Mouse (Mus musculus) myocyte (in vitro differentiated cells): Measurements from ENCODE around the gene Kif7. TPM values are rescaled to one million over a fixed set of nuclear protein-coding genes. Genes with fewer than 3 reads are reported as not detected.

Source experiments
- H3K27me3 ChIP-seq: one replicate; pipeline ENCODE4 v1.6.1; 2011; ENCODE audit not compliant: control insufficient read depth, insufficient read depth, insufficient read length
- H3K36me3 ChIP-seq: one replicate; pipeline ENCODE4 v1.6.1; 2011; ENCODE audit not compliant: control insufficient read depth, insufficient read depth
- H3K4me2 ChIP-seq: one replicate; pipeline ENCODE4 v1.6.1; 2011; ENCODE audit warnings: low read depth, control low read depth
- H3K4me3 ChIP-seq: one replicate; pipeline ENCODE4 v1.5.1; 2011; ENCODE audit warnings: mild to moderate bottlenecking, control low read depth, moderate library complexity
- H3K79me2 ChIP-seq: one replicate; pipeline ENCODE4 v1.6.1; 2011; ENCODE audit not compliant: control insufficient read depth, insufficient read depth
- H3ac ChIP-seq: one replicate; pipeline ENCODE4 v1.6.1; 2011; ENCODE audit not compliant: control insufficient read depth, insufficient read length
- CEBPB ChIP-seq: IDR thresholded peaks from 2 replicates; pipeline ENCODE4 v1.6.1; 2011; ENCODE audit warnings: mild to moderate bottlenecking, moderate library complexity; ENCODE audit not compliant: poor library complexity, insufficient read depth, severe bottlenecking
- E2F4 ChIP-seq: IDR thresholded peaks from one replicate; pipeline ENCODE4 v1.6.1; 2011; ENCODE audit warnings: mild to moderate bottlenecking, control low read depth, moderate library complexity; ENCODE audit not compliant: insufficient read depth
- MAX ChIP-seq: IDR thresholded peaks from one replicate; pipeline ENCODE4 v1.6.1; 2011; ENCODE audit warnings: low read depth, mild to moderate bottlenecking, control low read depth
- MYOD1 ChIP-seq, 3 experiments: IDR thresholded peaks; one replicate each; pipeline ENCODE4 v1.6.1; 2011; ENCODE audit warnings: control low read depth in 2 of 3, low read depth in 2 of 3, mild to moderate bottlenecking in 2 of 3, moderate library complexity in 1 of 3; ENCODE audit not compliant: insufficient read length in 2 of 3, control insufficient read depth in 1 of 3
- MYOG ChIP-seq, 3 experiments: IDR thresholded peaks; one replicate each; pipeline ENCODE4 v1.6.1; 2011; ENCODE audit warnings: control low read depth in 2 of 3, low read depth in 2 of 3, mild to moderate bottlenecking in 2 of 3; ENCODE audit not compliant: insufficient read length in 2 of 3, control insufficient read depth in 1 of 3, insufficient read depth in 1 of 3
- POLR2A ChIP-seq: IDR thresholded peaks from one replicate; pipeline ENCODE4 v1.6.1; 2011; ENCODE audit warnings: low read depth, mild to moderate bottlenecking, control low read depth, moderate library complexity; ENCODE audit not compliant: insufficient read length
- POLR2AphosphoS2 ChIP-seq: IDR thresholded peaks from one replicate; pipeline ENCODE4 v1.6.1; 2011; ENCODE audit warnings: low read depth, control low read depth; ENCODE audit not compliant: insufficient read length
- REST ChIP-seq: IDR thresholded peaks from one replicate; pipeline ENCODE4 v1.6.1; 2011; ENCODE audit warnings: mild to moderate bottlenecking, control low read depth, moderate library complexity; ENCODE audit not compliant: insufficient read depth, insufficient read length
- SRF ChIP-seq: IDR thresholded peaks from one replicate; pipeline ENCODE4 v1.6.1; 2011; ENCODE audit warnings: low read depth; ENCODE audit not compliant: control insufficient read depth, insufficient read length
- TCF12 ChIP-seq: IDR thresholded peaks from one replicate; pipeline ENCODE4 v1.6.1; 2011; ENCODE audit warnings: mild to moderate bottlenecking, control low read depth; ENCODE audit not compliant: poor library complexity, insufficient read depth, severe bottlenecking
- TCF3 ChIP-seq: IDR thresholded peaks from one replicate; pipeline ENCODE4 v1.6.1; 2011; ENCODE audit warnings: low read depth, control low read depth; ENCODE audit not compliant: insufficient read length
- USF1 ChIP-seq: IDR thresholded peaks from one replicate; pipeline ENCODE4 v1.6.1; 2011; ENCODE audit warnings: low read depth, mild to moderate bottlenecking, control low read depth, moderate library complexity
- polyA plus RNA-seq: library from polyadenylated mRNA; unstranded; fragments of >200 nt; fragmentation: generic; extraction: Trizol; gene quantifications from one replicate; pipeline ENCODE4 v1.2.1, GENCODE M21; 2012; ENCODE audit warnings: missing spikeins

The Kif7 gene
- polyA plus RNA-seq, 1 experiment: 3.3 TPM

- H3K36me3 ChIP-seq: no peaks in the 10 kb centered on the region
- no peak overlapping the region for H3ac ChIP-seq
- no peak overlapping the region for H3K4me3 ChIP-seq
- no peaks in the 10 kb centered on the region for H3K79me2 ChIP-seq
- H3K4me2 ChIP-seq: no peak overlapping the region
- TF ChIP-seq TCF12 (no peak), TCF3 (no peak), MYOD1 (IDR thresholded peaks at IDR 0.05; ENCODE audit: control insufficient read depth in 1 of 3, insufficient read length in 2 of 3, low read depth in 2 of 3) (no peak), SRF (no peak), USF1 (no peak), MAX (no peak), POLR2AphosphoS2 (no peak), REST (no peak), MYOG (IDR thresholded peaks at IDR 0.05; ENCODE audit: control insufficient read depth in 1 of 3, insufficient read depth in 1 of 3, insufficient read length in 2 of 3, low read depth in 2 of 3) (no peak), E2F4 (no peak), CEBPB (no peak), POLR2A (no peak)
- no peaks in the 10 kb centered on the region for H3K27me3 ChIP-seq
These were observed 5.4 kb downstream of the Kif7 start for GRCm38 (mm10) chr7:79710130-79710607.

- no peak overlapping the region for H3ac ChIP-seq
- H3K4me2 ChIP-seq: no peak overlapping the region
- TF ChIP-seq CEBPB: no peak
- no peak for TF ChIP-seq SRF
- no peak for TF ChIP-seq MYOG (IDR thresholded peaks at IDR 0.05; ENCODE audit: control insufficient read depth in 1 of 3, insufficient read depth in 1 of 3, insufficient read length in 2 of 3, low read depth in 2 of 3)
- TF ChIP-seq MYOD1 (IDR thresholded peaks at IDR 0.05; ENCODE audit: control insufficient read depth in 1 of 3, insufficient read length in 2 of 3, low read depth in 2 of 3): no peak
- TF ChIP-seq POLR2A: no peak
- no peak for TF ChIP-seq USF1
- TF ChIP-seq TCF3: no peak
- H3K4me3 ChIP-seq: no peak overlapping the region
- H3K79me2 ChIP-seq: no peaks in the 10 kb centered on the region
- peaks cover 3% of the 10 kb centered on the region for H3K36me3 ChIP-seq
- H3K27me3 ChIP-seq: no peaks in the 10 kb centered on the region
These were observed 10.3 kb downstream of the Kif7 start for GRCm38 (mm10) chr7:79705210-79705609.

- H3K4me2 ChIP-seq: no peak overlapping the region
- no peak overlapping the region for H3K4me3 ChIP-seq
- H3K27me3 ChIP-seq: no peaks in the 10 kb centered on the region
- H3K79me2 ChIP-seq: no peaks in the 10 kb centered on the region
- no peak overlapping the region for H3ac ChIP-seq
- TF ChIP-seq E2F4: no peak
- no peak for TF ChIP-seq TCF12
- no peak for TF ChIP-seq MYOG (IDR thresholded peaks at IDR 0.05; ENCODE audit: control insufficient read depth in 1 of 3, insufficient read depth in 1 of 3, insufficient read length in 2 of 3, low read depth in 2 of 3)
- TF ChIP-seq TCF3: no peak
- no peak for TF ChIP-seq MAX
- no peak for TF ChIP-seq USF1
- no peak for TF ChIP-seq SRF
- TF ChIP-seq CEBPB: no peak
- TF ChIP-seq POLR2A: no peak
- H3K36me3 ChIP-seq: peaks cover 6% of the 10 kb centered on the region
These were observed 12.8 kb downstream of the Kif7 start for GRCm38 (mm10) chr7:79702755-79703154.

GRCm38 (mm10) chr7:79696495-79696894 is 19.0 kb downstream of the Kif7 start:
- Histone ChIP-seq H3K36me3 (peaks cover 10% of the 10 kb centered on the region), H3ac (no peak overlapping the region), H3K79me2 (no peaks in the 10 kb centered on the region), H3K4me3 (no peak overlapping the region), H3K4me2 (no peak overlapping the region), H3K27me3 (no peaks in the 10 kb centered on the region)
- no peak for TF ChIP-seq SRF
- TF ChIP-seq REST: no peak
- no peak for TF ChIP-seq MAX
- TF ChIP-seq POLR2AphosphoS2: no peak

- peaks cover 5% of the 10 kb centered on the region for H3K36me3 ChIP-seq
- no peaks in the 10 kb centered on the region for H3K79me2 ChIP-seq
- H3K27me3 ChIP-seq: no peaks in the 10 kb centered on the region
- no peak for TF ChIP-seq MYOD1 (IDR thresholded peaks at IDR 0.05; ENCODE audit: control insufficient read depth in 1 of 3, insufficient read length in 2 of 3, low read depth in 2 of 3)
- no peak overlapping the region for H3K4me3 ChIP-seq
- no peak overlapping the region for H3ac ChIP-seq
- no peak overlapping the region for H3K4me2 ChIP-seq
These were observed 35.3 kb downstream of the Kif7 start for GRCm38 (mm10) chr7:79680231-79680630.

GRCm38 (mm10) chr7:79679186-79679585 is 36.3 kb downstream of the Kif7 start:
- Histone ChIP-seq H3K36me3 (peaks cover 5% of the 10 kb centered on the region), H3K4me2 (no peak overlapping the region), H3K27me3 (no peaks in the 10 kb centered on the region), H3K4me3 (no peak overlapping the region), H3ac (no peak overlapping the region), H3K79me2 (no peaks in the 10 kb centered on the region)
- no peak for TF ChIP-seq TCF3
- no peak for TF ChIP-seq TCF12
- no peak for TF ChIP-seq MYOG (IDR thresholded peaks at IDR 0.05; ENCODE audit: control insufficient read depth in 1 of 3, insufficient read depth in 1 of 3, insufficient read length in 2 of 3, low read depth in 2 of 3)
- no peak for TF ChIP-seq USF1
- no peak for TF ChIP-seq POLR2AphosphoS2
- TF ChIP-seq POLR2A: no peak
- no peak for TF ChIP-seq CEBPB
- no peak for TF ChIP-seq SRF
- no peak for TF ChIP-seq MAX
- TF ChIP-seq REST: no peak
- TF ChIP-seq MYOD1 (IDR thresholded peaks at IDR 0.05; ENCODE audit: control insufficient read depth in 1 of 3, insufficient read length in 2 of 3, low read depth in 2 of 3): no peak
- no peak for TF ChIP-seq E2F4
